Mouse (Mus musculus): ENCODE data around the gene Ntrk1.

Gene Ntrk1

GRCm38 (mm10) chr3:87785626-87786214 is 9.2 kb downstream of the Ntrk1 start:
- no peak for DNase-seq (ENCODE audit: low spot score in 2 of 2)

GRCm38 (mm10) chr3:87785156-87785555 is 9.8 kb downstream of the Ntrk1 start:
- no peak for DNase-seq (ENCODE audit: low spot score in 2 of 2)

- no peak for DNase-seq (ENCODE audit: low spot score in 2 of 2)
These were observed 11.5 kb downstream of the Ntrk1 start for GRCm38 (mm10) chr3:87783282-87784023.

GRCm38 (mm10) chr3:87779086-87779485 is 15.9 kb downstream of the Ntrk1 start:
- DNase-seq (ENCODE audit: low spot score in 2 of 2), result no peak

GRCm38 (mm10) chr3:87778283-87778682 is 16.7 kb downstream of the Ntrk1 start:
- no peak for DNase-seq (ENCODE audit: low spot score in 2 of 2)

GRCm38 (mm10) chr3:87771088-87771487 is 23.9 kb downstream of the Ntrk1 start:
- no peak for DNase-seq (ENCODE audit: low spot score in 2 of 2)

GRCm38 (mm10) chr3:87770280-87770679 is 24.7 kb downstream of the Ntrk1 start:
- peak in 1 of 2 experiments; percentile 34 for DNase-seq (ENCODE audit: low spot score in 2 of 2)

- no peak for DNase-seq (ENCODE audit: low spot score in 2 of 2)
These were observed 25.5 kb downstream of the Ntrk1 start for GRCm38 (mm10) chr3:87769506-87769905.

- DNase-seq (ENCODE audit: low spot score in 2 of 2), result peak; percentile 73 to 91
These were observed 26.1 kb downstream of the Ntrk1 start for GRCm38 (mm10) chr3:87768844-87769243.

GRCm38 (mm10) chr3:87768431-87768830 is 26.5 kb downstream of the Ntrk1 start:
- no peak for DNase-seq (ENCODE audit: low spot score in 2 of 2)

GRCm38 (mm10) chr3:87767764-87768163 is 27.2 kb downstream of the Ntrk1 start:
- DNase-seq (ENCODE audit: low spot score in 2 of 2), result no peak

GRCm38 (mm10) chr3:87766284-87766667 is 28.7 kb downstream of the Ntrk1 start:
- DNase-seq (ENCODE audit: low spot score in 2 of 2), result no peak

GRCm38 (mm10) chr3:87765631-87766283 is 29.2 kb downstream of the Ntrk1 start:
- no peak for DNase-seq (ENCODE audit: low spot score in 2 of 2)

GRCm38 (mm10) chr3:87765091-87765490 is 29.9 kb downstream of the Ntrk1 start:
- peak; percentile 60 to 80 for DNase-seq (ENCODE audit: low spot score in 2 of 2)

- no peak for DNase-seq (ENCODE audit: low spot score in 2 of 2)
These were observed 30.5 kb downstream of the Ntrk1 start for GRCm38 (mm10) chr3:87764506-87764905.

- DNase-seq (ENCODE audit: low spot score in 2 of 2), result peak in 1 of 2 experiments; percentile 37
These were observed 31.2 kb downstream of the Ntrk1 start for GRCm38 (mm10) chr3:87763683-87764289.

GRCm38 (mm10) chr3:87763202-87763601 is 31.8 kb downstream of the Ntrk1 start:
- no peak for DNase-seq (ENCODE audit: low spot score in 2 of 2)

- DNase-seq (ENCODE audit: low spot score in 2 of 2), result no peak
These were observed 33.3 kb downstream of the Ntrk1 start for GRCm38 (mm10) chr3:87761408-87762375.

GRCm38 (mm10) chr3:87758641-87759040 is 36.3 kb downstream of the Ntrk1 start:
- DNase-seq (ENCODE audit: low spot score in 2 of 2), result no peak

GRCm38 (mm10) chr3:87756488-87756887 is 38.5 kb downstream of the Ntrk1 start:
- no peak for DNase-seq (ENCODE audit: low spot score in 2 of 2)

GRCm38 (mm10) chr3:87755964-87756363 is 39.0 kb downstream of the Ntrk1 start:
- peak; percentile 79 to 91 for DNase-seq (ENCODE audit: low spot score in 2 of 2)

All from spleen, postnatal 4 days (tissue).